Mouse (Mus musculus) liver, embryonic 15.5 days (tissue): ENCODE results near the gene Olfr981. TPM values are rescaled to one million over a fixed set of nuclear protein-coding genes. Genes with fewer than 3 reads are reported as not detected.
"Not testable (repeated sequence)": the region's sequence is repeated elsewhere in the genome, so short reads cannot be mapped to it uniquely, and the experiment has no call there.

Experiments
- ATAC-seq: fragments of 200-750 bp; cut with Nextera tagmentation; 2 replicates; pipeline ENCODE4 v1.8.0; 2017; ENCODE audit warnings: moderate number of reproducible peaks, mild to moderate bottlenecking, moderate library complexity; ENCODE audit not compliant: insufficient read depth
- H3K27ac ChIP-seq: fragments of 300-500 bp; sonication (generic); replicated peaks from 2 replicates; pipeline ENCODE4 v1.5.1; 2015; ENCODE audit warnings: mild to moderate bottlenecking, inconsistent platforms
- H3K27me3 ChIP-seq: fragments of 300-500 bp; sonication (generic); 2 replicates; pipeline ENCODE4 v1.6.1; 2015; ENCODE audit warnings: mild to moderate bottlenecking, inconsistent platforms
- H3K36me3 ChIP-seq: fragments of 300-500 bp; sonication (generic); replicated peaks from 2 replicates; pipeline ENCODE4 v1.6.1; 2015; ENCODE audit warnings: moderate library complexity, mild to moderate bottlenecking, inconsistent platforms
- H3K4me1 ChIP-seq: fragments of 300-500 bp; sonication (generic); replicated peaks from 2 replicates; pipeline ENCODE4 v1.6.1; 2015; ENCODE audit warnings: inconsistent platforms
- H3K4me2 ChIP-seq: fragments of 300-500 bp; sonication (generic); 2 replicates; pipeline ENCODE4 v1.6.1; 2015; ENCODE audit warnings: moderate library complexity, mild to moderate bottlenecking, inconsistent platforms
- H3K4me3 ChIP-seq: fragments of 300-500 bp; sonication (generic); replicated peaks from 2 replicates; pipeline ENCODE4 v1.5.1; 2015; ENCODE audit warnings: mild to moderate bottlenecking, inconsistent platforms
- H3K9ac ChIP-seq: fragments of 300-500 bp; sonication (generic); 2 replicates; pipeline ENCODE4 v1.6.1; 2015; ENCODE audit warnings: moderate library complexity, mild to moderate bottlenecking, inconsistent platforms
- H3K9me3 ChIP-seq: fragments of 300-500 bp; sonication (generic); replicated peaks from 2 replicates; pipeline ENCODE4 v1.6.1; 2016; ENCODE audit warnings: inconsistent platforms
- WGBS: fragments of 180-500 bp; shearing (Covaris S2); methylation state at CpG from one replicate; pipeline ENCODE4 v1.1.7; 2015; ENCODE audit warnings: mixed read lengths; ENCODE audit not compliant: insufficient replicate concordance; 5-methylcytosine and 5-hydroxymethylcytosine counted together
- polyA plus RNA-seq: library from polyadenylated mRNA; unstranded; fragments of >200 nt; fragmentation: Nextera tagmentation; extraction: Ambion mirVana; gene quantifications from 2 replicates; pipeline ENCODE4 v1.2.1, GENCODE M21; 2015

Gene Olfr981
- not detected in 2 replicates for polyA plus RNA-seq

DNA sequence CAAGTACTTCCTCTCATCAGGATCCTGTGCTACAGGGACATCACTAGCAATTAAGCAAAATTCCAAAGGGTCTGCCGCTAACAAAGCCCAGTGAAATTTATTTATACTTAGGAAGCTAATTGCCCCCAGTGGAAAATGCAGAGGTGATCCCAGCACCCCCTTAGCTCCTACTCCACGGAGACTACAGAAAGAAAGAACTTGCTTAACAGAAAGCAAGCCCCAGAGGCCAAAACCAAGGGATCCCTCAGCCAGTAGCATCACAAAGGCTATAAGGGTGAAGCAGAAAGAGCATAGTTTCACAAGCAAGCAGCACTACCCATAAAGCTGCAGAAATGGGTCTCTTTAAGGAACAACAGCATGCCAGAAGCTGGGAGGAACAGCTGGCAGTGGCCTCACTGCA, at the start of gene Olfr981:
Olfr981 (plus strand) TSS at position 301 of the 400 bp plus-strand sequence.
- no peaks in the 10 kb centered on the region for H3K36me3 ChIP-seq
- H3K27ac ChIP-seq, result no peak within 1 kb of the TSS
- H3K4me1 ChIP-seq, result no peaks in the 10 kb centered on the region
- H3K27me3 ChIP-seq, result no peaks in the 10 kb centered on the region
- no peaks in the 10 kb centered on the region for H3K9me3 ChIP-seq
- H3K4me2 ChIP-seq, result no peak within 1 kb of the TSS
- H3K4me3 ChIP-seq, result no peak within 1 kb of the TSS
- WGBS, result 49% methylated on average over 2 of the region's 2 CpGs
- H3K9ac ChIP-seq, result no peak within 1 kb of the TSS
- ATAC-seq, result no peak

GRCm38 (mm10) chr9:39976581-39977145, 44.6 kb upstream of the Olfr981 start:
- H3K9me3 ChIP-seq, H3K9ac ChIP-seq, ATAC-seq, H3K4me2 ChIP-seq, H3K4me1 ChIP-seq, H3K4me3 ChIP-seq, H3K27me3 ChIP-seq, H3K36me3 ChIP-seq, H3K27ac ChIP-seq: not testable (repeated sequence)
- WGBS, result 61% methylated on average over 1 of the region's 1 CpGs

GRCm38 (mm10) chr9:39991813-39992212, 29.5 kb upstream of the Olfr981 start, which contains the start of gene Olfr978:
Gene Olfr978, plus strand, starts transcription at chr9:39992113.
- H3K27me3 ChIP-seq, result no peaks in the 10 kb centered on the region
- no peaks in the 10 kb centered on the region for H3K9me3 ChIP-seq
- ATAC-seq, result no peak
- H3K27ac ChIP-seq, result no peak within 1 kb of the TSS
- H3K4me1 ChIP-seq, result no peaks in the 10 kb centered on the region
- no peak within 1 kb of the TSS for H3K9ac ChIP-seq
- no peak within 1 kb of the TSS for H3K4me3 ChIP-seq
- H3K4me2 ChIP-seq, result no peak within 1 kb of the TSS
- WGBS, result 59% methylated on average over 2 of the region's 2 CpGs
- no peaks in the 10 kb centered on the region for H3K36me3 ChIP-seq

- no peaks in the 10 kb centered on the region for H3K9me3 ChIP-seq
- no peaks in the 10 kb centered on the region for H3K27me3 ChIP-seq
- H3K36me3 ChIP-seq, result no peaks in the 10 kb centered on the region
- no peaks in the 10 kb centered on the region for H3K4me1 ChIP-seq
- ATAC-seq, result no peak
- 73% methylated on average over 1 of the region's 1 CpGs for WGBS
- H3K27ac ChIP-seq, result no peak within 1 kb of the TSS
- H3K9ac ChIP-seq, result no peak within 1 kb of the TSS
- H3K4me2 ChIP-seq, result no peak within 1 kb of the TSS
- no peak within 1 kb of the TSS for H3K4me3 ChIP-seq
Observed at GRCm38 (mm10) chr9:40003365-40003764, 17.9 kb upstream of the Olfr981 start, which contains the start of gene Olfr979. Gene Olfr979, minus strand, starts transcription at chr9:40003465.

DNA sequence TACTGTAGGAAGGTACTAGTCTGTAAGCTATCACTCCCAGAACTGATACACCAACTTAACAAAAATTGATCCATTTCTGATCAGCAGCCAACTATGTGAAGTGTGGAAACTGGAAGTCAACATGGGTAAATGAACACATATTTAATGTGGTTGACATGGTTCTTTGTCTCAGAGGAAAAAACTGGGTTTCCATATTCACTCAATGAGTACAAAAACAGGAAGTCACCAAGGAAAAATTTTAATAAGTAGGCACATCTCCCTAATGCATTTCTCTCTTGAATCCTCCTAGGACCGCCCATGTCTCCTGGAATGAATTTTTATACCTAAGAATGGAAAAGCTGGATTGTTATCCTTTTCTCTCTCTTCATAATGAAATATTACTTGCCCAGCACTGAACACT, 11.8 kb upstream of the Olfr981 start, which contains the start of gene Olfr980:
Olfr980 (minus strand) TSS at position 101 of the 400 bp plus-strand sequence.
- no peak for ATAC-seq
- Histone ChIP-seq H3K27me3 (no peaks in the 10 kb centered on the region), H3K36me3 (no peaks in the 10 kb centered on the region), H3K9me3 (no peaks in the 10 kb centered on the region), H3K4me2 (no peak within 1 kb of the TSS), H3K4me1 (no peaks in the 10 kb centered on the region), H3K9ac (no peak within 1 kb of the TSS), H3K27ac (no peak within 1 kb of the TSS), H3K4me3 (no peak within 1 kb of the TSS)
- 55% methylated on average over 1 of the region's 1 CpGs for WGBS

GRCm38 (mm10) chr9:40050138-40050537, 28.9 kb downstream of the Olfr981 start:
- 86% methylated on average over 19 of the region's 19 CpGs for WGBS
- Histone ChIP-seq H3K36me3 (no peaks in the 10 kb centered on the region), H3K27ac (no peak overlapping the region), H3K9ac (no peak overlapping the region), H3K4me3 (no peak overlapping the region), H3K4me2 (no peak overlapping the region), H3K27me3 (no peaks in the 10 kb centered on the region), H3K9me3 (no peaks in the 10 kb centered on the region), H3K4me1 (no peaks in the 10 kb centered on the region)
- ATAC-seq, result no peak

DNA sequence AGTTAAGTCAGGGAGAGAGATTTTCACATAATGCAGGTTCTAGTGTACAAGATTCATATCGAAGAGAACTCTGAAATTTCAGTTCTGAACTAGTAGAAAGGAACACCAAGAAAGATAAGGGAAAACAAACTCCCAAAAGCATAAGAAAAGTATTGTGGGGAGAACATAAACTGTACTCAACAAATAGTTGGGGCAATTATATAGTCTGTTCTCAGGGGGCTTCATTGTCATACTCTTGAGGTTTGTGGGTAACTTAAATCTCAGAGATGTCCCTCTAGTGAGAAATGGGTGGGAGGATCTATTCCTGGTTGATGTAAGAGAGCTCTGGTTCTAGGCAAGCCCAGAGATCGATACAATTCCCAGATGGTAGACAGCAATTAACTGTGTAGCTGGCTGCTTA, 52.3 kb downstream of the Olfr981 start, which contains the start of gene Olfr982:
Olfr982 (plus strand) TSS at position 301 of the 400 bp plus-strand sequence.
- WGBS, result 50% methylated on average over 2 of the region's 2 CpGs
- H3K9me3 ChIP-seq, result no peaks in the 10 kb centered on the region
- H3K36me3 ChIP-seq, result no peaks in the 10 kb centered on the region
- H3K27ac ChIP-seq, result no peak within 1 kb of the TSS
- H3K4me1 ChIP-seq, result no peaks in the 10 kb centered on the region
- H3K4me2 ChIP-seq, result no peak within 1 kb of the TSS
- H3K9ac ChIP-seq, result no peak within 1 kb of the TSS
- ATAC-seq, result no peak
- H3K4me3 ChIP-seq, result no peak within 1 kb of the TSS
- H3K27me3 ChIP-seq, result no peaks in the 10 kb centered on the region

Other genes starting within 250 kb of the Olfr981 start
- not detected in 2 replicates for gene Olfr968, start 238.2 kb upstream of the Olfr981 start, polyA plus RNA-seq
- not detected in 2 replicates for gene Olfr969, start 230.5 kb upstream of the Olfr981 start, polyA plus RNA-seq
- not detected in 2 replicates for gene Olfr970, start 212.6 kb upstream of the Olfr981 start, polyA plus RNA-seq
- gene Olfr971, start 184.6 kb upstream of the Olfr981 start, polyA plus RNA-seq, result not detected in 2 replicates
- gene Olfr972, start 155.0 kb upstream of the Olfr981 start, polyA plus RNA-seq, result not detected in 2 replicates
- not detected in 2 replicates for gene Olfr229, start 114.1 kb upstream of the Olfr981 start, polyA plus RNA-seq
- not detected in 2 replicates for gene Olfr974, start 84.0 kb upstream of the Olfr981 start, polyA plus RNA-seq
- gene Olfr975, start 69.4 kb upstream of the Olfr981 start, polyA plus RNA-seq, result not detected in 2 replicates
- gene Olfr976, start 60.3 kb upstream of the Olfr981 start, polyA plus RNA-seq, result not detected in 2 replicates
- not detected in 2 replicates for gene Olfr978, start 29.4 kb upstream of the Olfr981 start, polyA plus RNA-seq
- not detected in 2 replicates for gene Olfr979, start 18.0 kb upstream of the Olfr981 start, polyA plus RNA-seq
- gene Olfr980, start 11.9 kb upstream of the Olfr981 start, polyA plus RNA-seq, result not detected in 2 replicates
- not detected in 2 replicates for gene Olfr982, start 52.4 kb downstream of the Olfr981 start, polyA plus RNA-seq
- not detected in 2 replicates for gene Olfr983, start 72.1 kb downstream of the Olfr981 start, polyA plus RNA-seq
- gene Olfr984, start 92.7 kb downstream of the Olfr981 start, polyA plus RNA-seq, result not detected in 2 replicates
- gene Olfr985, start 108.7 kb downstream of the Olfr981 start, polyA plus RNA-seq, result not detected in 2 replicates
- gene Tmem225, start 126.7 kb downstream of the Olfr981 start, polyA plus RNA-seq, result not detected in 2 replicates
- not detected in 2 replicates for gene Olfr986, start 159.5 kb downstream of the Olfr981 start, polyA plus RNA-seq
- gene Zfp202, start 170.9 kb downstream of the Olfr981 start, polyA plus RNA-seq, result 0.79 and 0.82 TPM in 2 replicates
- 0.54 and 0.85 TPM in 2 replicates for gene Scn3b, start 247.8 kb downstream of the Olfr981 start, polyA plus RNA-seq